Mouse (Mus musculus) embryo, embryonic 9.5 days (tissue): Measurements from ENCODE around the gene Maml3.

Experiments used
- DNase-seq: peaks from one replicate; pipeline ENCODE4 v3.0.0-alpha.2; 2017; ENCODE audit errors: extremely low spot score

Gene Maml3

GRCm38 (mm10) chr3:51824506-51824905, 280.4 kb downstream of the Maml3 start:
- no peak for DNase-seq

DNA sequence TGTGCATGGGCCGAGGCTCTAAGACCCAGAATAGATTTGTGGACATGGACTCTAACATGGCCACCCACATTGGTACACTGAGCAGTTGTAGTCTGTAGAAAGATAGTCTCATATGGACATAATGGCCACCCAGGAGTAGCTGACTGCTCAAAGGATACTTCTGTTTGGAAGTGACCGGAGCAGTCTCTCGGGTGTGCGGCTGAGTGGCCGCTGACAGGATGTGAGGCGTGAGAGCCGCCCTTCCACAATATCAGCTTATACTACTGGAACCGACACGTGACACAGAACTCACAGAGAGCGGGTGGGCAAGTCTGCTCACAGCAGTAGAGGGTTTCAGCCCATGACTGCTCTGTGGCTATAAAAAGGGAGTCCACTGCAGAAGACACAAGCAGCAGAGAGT, 283.3 kb downstream of the Maml3 start:
- no peak for DNase-seq

DNA sequence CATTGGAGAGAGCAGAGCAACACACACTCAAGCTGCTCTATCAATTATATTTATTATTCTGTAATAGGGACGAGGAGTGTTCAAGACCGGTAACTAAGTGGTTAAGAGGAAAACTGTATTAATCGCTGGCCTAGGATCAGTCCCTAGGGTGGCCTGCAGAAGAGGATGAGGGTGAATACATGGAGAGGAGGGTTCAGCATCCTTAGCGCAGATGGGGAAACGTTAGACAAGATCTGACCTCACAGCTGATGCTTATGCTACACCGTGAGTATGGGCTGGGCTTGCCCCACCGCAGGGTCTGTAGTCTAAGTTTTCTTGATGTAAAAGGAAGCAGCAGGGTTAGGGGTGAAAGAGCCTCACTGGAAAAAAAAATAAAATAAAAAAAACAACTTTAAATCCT, 285.8 kb downstream of the Maml3 start:
- no peak for DNase-seq

- no peak for DNase-seq
These were observed 287.0 kb downstream of the Maml3 start for GRCm38 (mm10) chr3:51817919-51818318.

DNA sequence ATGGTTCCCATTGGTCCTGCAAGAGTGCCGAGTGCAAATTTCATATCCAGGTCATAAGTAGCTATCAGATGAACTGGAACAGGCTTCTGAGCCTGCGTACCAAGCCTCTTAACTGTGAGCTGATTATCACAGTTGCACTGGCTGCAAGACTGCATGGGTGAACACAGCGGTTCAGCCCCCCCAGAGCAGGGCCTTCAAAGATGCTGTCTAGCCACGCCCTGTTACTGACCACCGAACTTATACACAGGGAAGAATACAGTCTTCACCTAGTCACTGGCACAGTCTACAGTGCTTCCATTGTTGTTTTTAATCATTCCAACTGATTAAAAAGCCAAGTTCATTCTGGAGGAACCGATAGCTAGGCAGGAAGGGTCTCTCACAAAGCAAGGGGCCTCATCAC, 287.5 kb downstream of the Maml3 start:
- DNase-seq: no peak

DNA sequence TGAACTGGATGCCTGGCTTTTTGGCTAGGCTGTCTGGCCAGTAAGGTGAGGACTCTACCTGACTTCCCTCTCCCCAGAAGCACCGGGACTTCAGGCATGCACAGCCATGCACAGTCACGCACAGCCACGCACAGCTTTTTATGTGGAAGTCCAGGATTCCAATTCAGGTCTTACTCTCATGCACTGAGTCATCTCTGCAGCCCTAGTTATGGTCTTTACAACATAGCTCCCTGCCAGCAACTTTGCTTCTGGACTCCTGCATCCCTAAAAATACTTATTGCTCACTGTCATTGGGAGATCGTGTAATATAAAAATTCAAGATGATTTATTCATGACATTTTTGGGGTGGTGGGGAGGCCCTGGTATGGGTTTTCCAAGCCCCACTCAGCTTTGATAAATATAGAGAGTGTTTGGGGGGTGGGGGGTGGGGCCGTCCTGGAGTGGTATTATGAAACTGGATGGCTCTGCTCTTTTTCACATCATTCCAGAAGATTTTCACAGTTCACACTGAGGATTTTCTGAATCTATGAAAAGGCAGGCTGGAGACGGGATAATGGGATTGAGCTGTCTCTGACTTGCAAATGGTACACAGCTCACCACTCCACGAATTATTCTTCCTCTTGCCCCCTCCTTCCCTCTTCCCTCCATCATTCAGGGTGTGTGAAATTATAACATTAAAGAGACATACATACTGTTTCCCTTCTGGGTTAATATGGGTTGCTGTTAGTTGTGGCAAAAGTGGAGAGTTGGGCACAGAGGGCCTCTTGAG, 288.2 kb downstream of the Maml3 start:
- DNase-seq: no peak

- DNase-seq: no peak
These were observed 290.8 kb downstream of the Maml3 start for GRCm38 (mm10) chr3:51814073-51814472.

GRCm38 (mm10) chr3:51813186-51813585, 291.7 kb downstream of the Maml3 start:
- no peak for DNase-seq

- no peak for DNase-seq
These were observed 294.1 kb downstream of the Maml3 start for GRCm38 (mm10) chr3:51810731-51811130.

- no peak for DNase-seq
These were observed 295.1 kb downstream of the Maml3 start for GRCm38 (mm10) chr3:51809822-51810221.

DNA sequence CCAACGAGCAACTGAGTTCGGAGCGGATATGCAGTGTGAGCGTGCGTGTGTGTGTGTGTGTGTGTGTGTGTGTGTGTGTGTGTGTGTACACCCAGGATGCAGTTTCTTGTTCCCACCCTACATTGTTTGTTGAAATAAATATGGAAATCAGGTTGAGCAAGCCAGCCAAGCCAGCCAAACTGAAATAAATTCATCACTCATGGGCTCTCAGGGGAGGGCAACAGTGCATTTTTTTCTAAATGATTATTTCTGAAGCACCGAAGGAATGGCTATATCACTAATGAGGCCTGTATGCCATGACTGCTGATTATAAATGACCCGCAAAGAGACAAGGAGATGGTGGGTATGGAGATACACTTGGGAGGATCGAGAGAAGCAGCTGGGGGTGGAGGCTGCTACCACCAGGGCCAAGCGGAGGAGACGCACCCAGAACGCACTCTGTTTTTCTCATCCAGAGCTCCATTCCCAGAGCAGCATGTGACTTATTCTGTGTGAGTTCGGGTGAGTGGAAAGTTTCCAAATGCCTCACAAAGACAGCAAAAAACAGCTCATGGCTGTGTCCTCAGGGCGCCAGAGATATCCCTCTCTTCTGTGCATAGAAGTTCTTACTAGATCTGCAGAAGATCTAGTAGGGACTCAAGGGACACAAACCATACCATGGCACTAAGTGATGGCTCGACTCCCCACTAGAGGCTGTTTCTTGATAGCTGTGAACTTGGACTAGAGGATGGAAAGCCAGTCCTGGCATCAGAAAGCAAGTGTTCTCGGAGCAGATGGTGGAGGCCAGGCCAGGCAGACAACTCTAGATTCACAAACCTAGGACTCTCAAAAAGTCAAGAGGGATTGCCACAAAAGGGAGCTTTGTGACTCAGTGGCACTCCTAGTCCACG, 296.6 kb downstream of the Maml3 start:
- DNase-seq: no peak

DNA sequence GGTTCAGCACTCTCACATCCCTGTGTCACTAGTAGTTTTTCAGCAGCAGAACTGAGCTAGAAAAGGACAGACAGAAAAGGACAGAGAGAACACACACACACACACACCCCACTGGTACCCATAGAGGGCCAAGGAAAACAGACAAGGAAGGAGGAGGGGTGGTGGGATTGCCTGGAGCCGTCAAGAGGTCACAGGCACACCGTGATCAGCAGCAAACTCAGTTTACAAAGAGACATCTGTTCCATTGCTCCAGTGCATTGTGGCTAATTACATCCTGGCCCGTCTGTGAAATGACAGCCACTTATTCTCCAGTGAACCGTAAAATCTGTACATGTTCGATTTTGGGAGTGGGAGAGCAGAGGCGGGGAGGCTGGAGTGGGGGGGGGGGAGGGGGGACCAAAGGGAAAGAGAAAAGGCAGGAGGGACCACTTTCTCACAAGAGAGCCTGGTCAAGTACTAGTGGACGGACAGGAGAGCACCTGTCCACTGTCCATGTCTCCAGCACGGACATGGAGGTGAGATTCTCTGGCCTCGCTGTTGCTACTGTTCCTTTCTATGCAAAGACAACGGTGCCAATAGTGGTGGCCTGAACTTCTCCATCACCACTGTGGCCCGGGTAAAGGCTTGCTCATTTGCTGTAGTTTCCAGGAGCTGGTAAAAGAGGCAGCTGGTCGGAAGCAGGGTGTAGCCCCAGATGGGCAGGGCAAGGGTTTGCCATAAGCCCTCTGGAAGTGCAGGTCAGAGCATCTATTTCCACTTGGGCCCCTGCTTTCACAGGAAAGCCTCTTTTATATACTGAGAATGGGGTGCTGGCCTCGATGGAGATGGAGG, 299.2 kb downstream of the Maml3 start:
- DNase-seq: peak; percentile 58

GRCm38 (mm10) chr3:51803903-51804302, 301.0 kb downstream of the Maml3 start:
- DNase-seq: no peak

DNA sequence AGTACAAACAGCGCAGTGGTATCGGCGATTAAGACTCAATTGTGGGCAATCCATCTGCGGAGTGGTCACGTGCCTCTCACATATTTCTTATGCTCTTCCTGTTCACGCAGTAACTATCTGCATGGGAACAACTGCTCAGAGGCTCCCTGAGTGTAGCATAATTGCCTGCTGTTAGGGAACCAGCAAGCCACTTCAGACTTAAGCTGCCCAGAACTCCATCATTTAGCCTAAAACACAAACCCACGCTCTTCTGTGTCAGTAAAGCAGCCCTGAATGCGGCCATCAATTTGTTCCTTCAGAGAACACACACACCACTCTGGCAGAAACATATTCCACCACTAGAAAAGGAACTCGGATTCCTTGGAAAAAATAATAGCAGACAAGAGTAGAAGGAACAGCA, 305.2 kb downstream of the Maml3 start:
- no peak for DNase-seq

DNA sequence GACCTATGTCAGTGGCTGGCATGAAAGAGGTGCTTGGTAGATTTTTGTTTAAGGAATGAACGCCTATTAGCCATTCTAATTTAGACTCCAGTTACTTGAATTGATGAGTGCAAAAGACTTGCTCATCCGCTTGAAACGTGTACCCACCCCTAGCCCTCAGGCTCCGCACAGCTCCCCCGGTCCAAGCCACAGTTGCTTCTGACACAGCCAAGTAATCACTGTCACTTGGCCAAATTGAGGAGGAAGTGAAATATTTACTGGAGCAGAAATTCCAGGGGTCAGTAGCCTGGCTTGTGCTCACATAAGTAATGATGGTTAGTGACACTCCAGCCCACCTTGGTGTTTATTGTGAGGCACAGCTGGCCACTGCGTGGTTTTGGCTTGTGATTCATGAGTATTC, 308.0 kb downstream of the Maml3 start:
- no peak for DNase-seq

DNA sequence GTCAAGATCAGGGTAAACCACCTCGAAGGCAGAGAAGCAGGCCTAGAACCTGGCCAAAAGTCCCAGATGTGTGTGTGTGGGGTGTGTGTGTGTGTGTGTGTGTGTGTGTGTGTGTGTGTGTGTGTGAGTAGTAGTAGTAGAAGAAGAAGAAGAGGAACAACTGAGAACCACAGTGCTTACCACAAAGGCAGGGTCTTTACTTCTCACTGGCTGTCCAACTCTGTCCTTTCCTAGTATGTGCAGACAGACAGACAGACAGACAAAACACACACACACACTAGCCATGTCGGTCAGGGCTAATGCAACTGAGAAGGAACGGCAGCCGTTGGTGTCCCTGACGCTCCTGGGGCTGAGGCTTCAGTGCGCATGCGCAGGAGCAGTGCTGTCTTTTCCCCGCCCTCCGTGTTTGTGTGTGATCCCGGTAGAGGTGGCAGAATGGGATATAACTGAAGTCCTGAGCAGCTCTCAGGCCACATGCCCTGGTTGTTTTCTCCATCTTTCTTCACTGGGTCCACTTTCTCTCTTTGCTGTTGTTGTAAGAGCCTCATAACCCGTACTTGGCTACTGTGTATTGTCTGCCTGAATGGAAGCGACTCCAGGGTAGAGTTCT, 308.6 kb downstream of the Maml3 start:
- no peak for DNase-seq

- no peak for DNase-seq
These were observed 313.3 kb downstream of the Maml3 start for GRCm38 (mm10) chr3:51791542-51791941.

GRCm38 (mm10) chr3:51789389-51789904, 315.4 kb downstream of the Maml3 start:
- no peak for DNase-seq

- peak; percentile 92 for DNase-seq
These were observed 316.1 kb downstream of the Maml3 start for GRCm38 (mm10) chr3:51788591-51789339.

GRCm38 (mm10) chr3:51787945-51788344, 316.9 kb downstream of the Maml3 start:
- no peak for DNase-seq

GRCm38 (mm10) chr3:51785796-51786195, 319.1 kb downstream of the Maml3 start:
- DNase-seq: no peak
